Comparison of ENCODE assay signal across 30 mouse cellular contexts in genomic region chr4:43738989-43739674, GRCm38 (mm10). TPM values are rescaled to one million over a fixed set of nuclear protein-coding genes. Genes with fewer than 3 reads are reported as not detected.
DNase-seq lines count a peak whose midpoint lies in the region; ATAC-seq lines count a peak whose summit lies in the region.
"Had no signal": no experiment of that assay in that cellular context is flagged by ENCODE, and none has a peak within 500 bp of the region (broad histone marks: within the 10 kb centered on the region; RNA-seq: fewer than 3 reads in every experiment).

No protein-coding gene starts in this region.

- H3K9me3 ChIP-seq in heart, embryonic 12.5 days (replicated peaks): no peaks in the 10 kb centered on the region
- H3K9me3 ChIP-seq in midbrain, embryonic 15.5 days: no peaks in the 10 kb centered on the region
- H3K9me3 ChIP-seq: forebrain, embryonic 10.5 days; forebrain, embryonic 13.5 days; G1E; heart, embryonic 10.5 days; hindbrain, embryonic 12.5 days; hindbrain, embryonic 15.5 days had no signal

- H3K9ac ChIP-seq in heart, embryonic 12.5 days: no peak overlapping the region
- no peak overlapping the region for H3K9ac ChIP-seq in midbrain, embryonic 15.5 days
- H3K9ac ChIP-seq: forebrain, embryonic 13.5 days; hindbrain, embryonic 12.5 days; hindbrain, embryonic 15.5 days had no signal

- WGBS in heart, embryonic 12.5 days: 53% methylated on average over 8 of the region's 8 CpGs
- WGBS in midbrain, embryonic 15.5 days: 75% methylated on average over 8 of the region's 8 CpGs

- no peaks in the 10 kb centered on the region for H3K36me3 ChIP-seq in heart, embryonic 12.5 days
- H3K36me3 ChIP-seq in midbrain, embryonic 15.5 days (replicated peaks): no peaks in the 10 kb centered on the region
- H3K36me3 ChIP-seq: forebrain, embryonic 10.5 days; G1E; heart, embryonic 10.5 days; hindbrain, embryonic 12.5 days; hindbrain, embryonic 15.5 days had no signal

- H3K27me3 ChIP-seq in heart, embryonic 12.5 days (replicated peaks): no peaks in the 10 kb centered on the region
- no peaks in the 10 kb centered on the region for H3K27me3 ChIP-seq in midbrain, embryonic 15.5 days (replicated peaks)
- H3K27me3 ChIP-seq: forebrain, embryonic 13.5 days; hindbrain, embryonic 12.5 days; hindbrain, embryonic 15.5 days; Patski had no signal

- H3K4me1 ChIP-seq in heart, embryonic 12.5 days (replicated peaks): 0 out of 2 replicates have a peak, but pooled peaks cover 9% of the 10 kb centered on the region
- H3K4me1 ChIP-seq in brown adipose tissue, adult 24 weeks (ENCODE audit: control insufficient read depth, insufficient read depth, insufficient read length, low read length): peaks cover 43% of the 10 kb centered on the region
- H3K4me1 ChIP-seq in midbrain, embryonic 15.5 days: no peaks in the 10 kb centered on the region
- H3K4me1 ChIP-seq: forebrain, embryonic 13.5 days; hindbrain, embryonic 12.5 days; hindbrain, embryonic 15.5 days had no signal

- no peak overlapping the region for H3K4me2 ChIP-seq in heart, embryonic 12.5 days
- no peak overlapping the region for H3K4me2 ChIP-seq in midbrain, embryonic 15.5 days
- H3K4me2 ChIP-seq: forebrain, embryonic 13.5 days; hindbrain, embryonic 12.5 days; hindbrain, embryonic 15.5 days had no signal

- H3K27ac ChIP-seq in heart, embryonic 12.5 days (ENCODE audit: poor library complexity, severe bottlenecking): no peak overlapping the region
- H3K27ac ChIP-seq in brown adipose tissue, adult 24 weeks (replicated peaks; ENCODE audit: low read depth, low read length): peak overlapping the region; percentile 53; the same call in 1 of the 2 replicates
- H3K27ac ChIP-seq in midbrain, embryonic 15.5 days: no peak overlapping the region
- H3K27ac ChIP-seq: forebrain, embryonic 10.5 days; forebrain, embryonic 13.5 days; heart, adult 2 months; heart, embryonic 10.5 days; hindbrain, embryonic 12.5 days; hindbrain, embryonic 15.5 days had no signal

- ATAC-seq in heart, embryonic 12.5 days (ENCODE audit: insufficient number of reproducible peaks, low FRiP score): no peak
- ATAC-seq in midbrain, embryonic 15.5 days (replicated peaks): no peak
- ATAC-seq: activated CD4-positive, CD25-positive, alpha-beta regulatory T cell, adult 4 months; forebrain, embryonic 13.5 days; forebrain, embryonic 16.5 days; intestine, postnatal 0 days; Patski had no signal

- peak; percentile 60 for DNase-seq in heart, adult 11 months
- DNase-seq in ES-CJ7 (ENCODE audit: low read depth, low spot score): peak; percentile 67
- no peak for DNase-seq in cerebellum, adult 9-11 months
- DNase-seq: adrenal gland, adult 8-10 months; adrenal gland, postnatal 25 days; cerebellum, adult 11 months; cerebellum, adult 8-10 months; cerebellum, postnatal 14 days; gastrocnemius, postnatal 14 days; heart, adult 2 months had no signal

- no peak overlapping the region for H3K4me3 ChIP-seq in heart, embryonic 12.5 days
- no peak overlapping the region for H3K4me3 ChIP-seq in brown adipose tissue, adult 24 weeks (ENCODE audit: insufficient read depth, low read depth, low read length)
- no peak overlapping the region for H3K4me3 ChIP-seq in midbrain, embryonic 15.5 days
- H3K4me3 ChIP-seq: forebrain, embryonic 10.5 days; forebrain, embryonic 13.5 days; heart, adult 2 months; heart, embryonic 10.5 days; hindbrain, embryonic 12.5 days; hindbrain, embryonic 15.5 days had no signal

RNA-seq across cellular contexts. Expression of gene Spaar, which starts 9.3 kb away (rescaled TPM):
- 0.15 and 0.35 TPM in 2 replicates for polyA plus RNA-seq in heart, embryonic 12.5 days (2016; fragmentation: Nextera tagmentation; extraction: Ambion mirVana)
- 1.9 and 2.8 TPM in 2 replicates for polyA plus RNA-seq in brown adipose tissue, adult 24 weeks (2012; ENCODE audit: insufficient read depth, insufficient read length, missing spikeins)
- 0.06 TPM in 1 of 2 replicates, not detected in the other for polyA plus RNA-seq in midbrain, embryonic 15.5 days (2015; fragmentation: Nextera tagmentation; extraction: Ambion mirVana)
- polyA plus RNA-seq: forebrain, embryonic 10.5 days; forebrain, embryonic 13.5 days; G1E had no signal

RNA-seq across cellular contexts. Expression of gene Hrct1, which starts 12.1 kb away (rescaled TPM):
- polyA plus RNA-seq in heart, embryonic 12.5 days (2016; fragmentation: Nextera tagmentation; extraction: Ambion mirVana): 0.96 and 1.0 TPM in 2 replicates
- polyA plus RNA-seq in brown adipose tissue, adult 24 weeks (2012; ENCODE audit: insufficient read depth, insufficient read length, missing spikeins): 4.7 and 5.0 TPM in 2 replicates
- 0.50 and 0.61 TPM in 2 replicates for polyA plus RNA-seq in midbrain, embryonic 15.5 days (2015; fragmentation: Nextera tagmentation; extraction: Ambion mirVana)
- polyA plus RNA-seq: activated CD4-positive, CD25-positive, alpha-beta regulatory T cell, adult 4 months; G1E had no signal

RNA-seq across cellular contexts. Expression of gene Olfr71, which starts 29.1 kb away (rescaled TPM):
- not detected in 2 replicates for polyA plus RNA-seq in heart, embryonic 12.5 days (2016; fragmentation: Nextera tagmentation; extraction: Ambion mirVana)
- polyA plus RNA-seq in brown adipose tissue, adult 24 weeks (2012; ENCODE audit: insufficient read depth, insufficient read length, missing spikeins): not detected in 2 replicates
- polyA plus RNA-seq in midbrain, embryonic 15.5 days (2015; fragmentation: Nextera tagmentation; extraction: Ambion mirVana): 0.13 TPM in 1 of 2 replicates, not detected in the other
- polyA plus RNA-seq: brain, embryonic 14.5 days; embryonic facial prominence, embryonic 11.5 days; forebrain, embryonic 10.5 days; forebrain, embryonic 13.5 days; forebrain, embryonic 16.5 days; G1E; gonadal fat pad, adult 2 months; heart, adult 2 months; heart, embryonic 10.5 days; heart, embryonic 14.5 days; heart, postnatal 0 days; hindbrain, embryonic 12.5 days; hindbrain, embryonic 15.5 days; intestine, embryonic 14.5 days; intestine, postnatal 0 days; Patski had no signal

RNA-seq across cellular contexts. Expression of gene Olfr159, which starts 31.7 kb away (rescaled TPM):
- not detected in 2 replicates for polyA plus RNA-seq in heart, embryonic 12.5 days (2016; fragmentation: Nextera tagmentation; extraction: Ambion mirVana)
- not detected in 2 replicates for polyA plus RNA-seq in brown adipose tissue, adult 24 weeks (2012; ENCODE audit: insufficient read depth, insufficient read length, missing spikeins)
- polyA plus RNA-seq in midbrain, embryonic 15.5 days (2015; fragmentation: Nextera tagmentation; extraction: Ambion mirVana): not detected in 2 replicates
- polyA plus RNA-seq: activated CD4-positive, CD25-positive, alpha-beta regulatory T cell, adult 4 months; brain, embryonic 14.5 days; embryonic facial prominence, embryonic 11.5 days; embryonic facial prominence, embryonic 14.5 days; forebrain, embryonic 10.5 days; forebrain, embryonic 13.5 days; forebrain, embryonic 16.5 days; G1E; gonadal fat pad, adult 2 months; heart, adult 2 months; heart, embryonic 10.5 days; heart, embryonic 14.5 days; heart, postnatal 0 days; hindbrain, embryonic 12.5 days; hindbrain, embryonic 15.5 days; intestine, embryonic 14.5 days; intestine, postnatal 0 days; Patski had no signal

RNA-seq across cellular contexts. Expression of gene Olfr70, which starts 38.5 kb away (rescaled TPM):
- polyA plus RNA-seq in heart, embryonic 12.5 days (2016; fragmentation: Nextera tagmentation; extraction: Ambion mirVana): not detected in 2 replicates
- not detected in 2 replicates for polyA plus RNA-seq in brown adipose tissue, adult 24 weeks (2012; ENCODE audit: insufficient read depth, insufficient read length, missing spikeins)
- polyA plus RNA-seq in midbrain, embryonic 15.5 days (2015; fragmentation: Nextera tagmentation; extraction: Ambion mirVana): not detected in 2 replicates
- polyA plus RNA-seq: activated CD4-positive, CD25-positive, alpha-beta regulatory T cell, adult 4 months; brain, embryonic 14.5 days; embryonic facial prominence, embryonic 11.5 days; embryonic facial prominence, embryonic 14.5 days; forebrain, embryonic 10.5 days; forebrain, embryonic 13.5 days; forebrain, embryonic 16.5 days; G1E; gonadal fat pad, adult 2 months; heart, adult 2 months; heart, embryonic 10.5 days; heart, embryonic 14.5 days; heart, postnatal 0 days; hindbrain, embryonic 12.5 days; hindbrain, embryonic 15.5 days; intestine, embryonic 14.5 days; intestine, postnatal 0 days; Patski had no signal
